ENCODE assay signal across 8 mouse cellular contexts in the genomic region with DNA sequence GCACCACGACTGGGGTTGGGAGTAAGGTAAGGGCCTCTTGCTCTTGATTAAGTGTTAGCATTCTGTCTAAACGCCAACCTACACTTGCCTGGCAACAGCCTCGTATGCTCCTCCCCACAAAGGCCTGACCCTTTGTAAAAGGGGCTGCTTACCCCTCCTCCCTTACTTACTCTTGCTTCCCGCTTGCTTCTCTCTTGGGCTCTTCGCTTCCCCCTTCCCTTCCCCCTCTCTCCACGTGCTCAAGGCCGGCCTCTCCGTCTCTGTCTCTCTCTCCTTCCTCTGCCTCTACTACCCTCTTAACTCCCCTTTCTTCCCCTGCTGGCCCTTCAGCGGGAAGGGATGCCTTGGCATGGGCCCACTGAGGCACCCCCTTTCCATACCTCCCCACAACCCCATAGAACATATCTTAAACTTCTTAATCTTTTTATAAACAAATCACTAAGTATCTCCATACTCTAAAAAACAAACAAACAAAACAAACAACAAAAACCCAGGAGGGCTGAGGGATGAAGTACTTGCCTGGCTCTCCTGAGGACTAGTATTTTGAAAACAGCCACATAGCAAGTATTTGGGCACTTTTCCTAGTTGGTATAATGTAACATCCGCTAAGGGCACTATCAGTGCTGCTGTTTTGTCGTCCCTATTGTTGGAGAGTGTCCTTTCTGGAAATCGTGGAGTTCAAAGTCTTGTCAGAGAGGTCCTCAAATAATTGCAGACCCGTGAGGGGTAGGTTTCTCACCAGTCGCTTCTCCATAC. TPM values are rescaled to one million over a fixed set of nuclear protein-coding genes. Genes with fewer than 3 reads are reported as not detected.
DNase-seq lines count a peak whose midpoint lies in the region; ATAC-seq lines count a peak whose summit lies in the region.

No protein-coding gene starts in this region.

- H3K9ac ChIP-seq in kidney, embryonic 14.5 days (ENCODE audit: low read depth, low read length): peak overlapping the region; percentile 64; the same call in 1 of the 2 replicates
- 0 out of 2 replicates have a peak overlapping the region, but pooled peaks have one; percentile 51 for H3K9ac ChIP-seq in hindbrain, embryonic 15.5 days

- peaks cover 9% of the 10 kb centered on the region for H3K4me1 ChIP-seq in kidney, embryonic 14.5 days (ENCODE audit: control insufficient read depth, insufficient read depth, low read length)
- H3K4me1 ChIP-seq in hindbrain, embryonic 15.5 days (replicated peaks): peaks cover 17% of the 10 kb centered on the region

- H3K9me3 ChIP-seq in kidney, embryonic 14.5 days (ENCODE audit: control insufficient read depth, low read length): no peaks in the 10 kb centered on the region
- H3K9me3 ChIP-seq in hindbrain, embryonic 15.5 days: no peaks in the 10 kb centered on the region

- no peak overlapping the region for H3K27ac ChIP-seq in kidney, embryonic 14.5 days (ENCODE audit: low read depth, low read length)
- no peak overlapping the region for H3K27ac ChIP-seq in hindbrain, embryonic 15.5 days (replicated peaks)

- peak overlapping the region; percentile 98 for H3K4me2 ChIP-seq in kidney, embryonic 14.5 days (replicated peaks; ENCODE audit: low read depth, low read length)
- H3K4me2 ChIP-seq in hindbrain, embryonic 15.5 days: peak overlapping the region; percentile 97

- H3K27me3 ChIP-seq in kidney, embryonic 14.5 days (ENCODE audit: control insufficient read depth, insufficient read depth, low read length): no peaks in the 10 kb centered on the region
- peaks cover 12% of the 10 kb centered on the region; the same call in 1 of the 2 replicates for H3K27me3 ChIP-seq in hindbrain, embryonic 15.5 days

- no peak for DNase-seq in kidney, postnatal 25 days
- peak; percentile 58 for DNase-seq in embryo, embryonic 10.5 days (ENCODE audit: low spot score)
- peak; percentile 54 for DNase-seq in thymus, postnatal 25 days
- no peak for DNase-seq in right cerebral cortex, postnatal 14 days
- DNase-seq in cerebellum, postnatal 14 days: no peak

- 11% methylated on average over 14 of the region's 14 CpGs for WGBS in kidney, embryonic 14.5 days
- 7% methylated on average over 14 of the region's 14 CpGs for WGBS in hindbrain, embryonic 15.5 days

- no peaks in the 10 kb centered on the region for H3K36me3 ChIP-seq in kidney, embryonic 14.5 days (ENCODE audit: control insufficient read depth, insufficient read depth, low read length)
- no peaks in the 10 kb centered on the region for H3K36me3 ChIP-seq in hindbrain, embryonic 15.5 days

- peak overlapping the region; percentile 60 for H3K4me3 ChIP-seq in kidney, embryonic 14.5 days (ENCODE audit: low read length)
- H3K4me3 ChIP-seq in hindbrain, embryonic 15.5 days: peak overlapping the region; percentile 51

- ATAC-seq in kidney, embryonic 14.5 days (ENCODE audit: low FRiP score, low TSS enrichment): 0 out of 2 replicates have a peak, but pooled peaks have one; percentile 29
- ATAC-seq in hindbrain, embryonic 15.5 days (ENCODE audit: low FRiP score, low read depth): no peak
- ATAC-seq in megakaryocyte progenitor cell, adult 5-6 weeks (replicated peaks; ENCODE audit: poor library complexity): peak; percentile 39

RNA-seq across cellular contexts. Expression of gene Tor3a, which starts 1.3 kb away (rescaled TPM):
- polyA plus RNA-seq in kidney, embryonic 14.5 days (2014; fragmentation: Nextera tagmentation; extraction: Ambion mirVana): 15.5 and 21.1 TPM in 2 replicates
- polyA plus RNA-seq in hindbrain, embryonic 15.5 days (2015; fragmentation: Nextera tagmentation; extraction: Ambion mirVana): 3.4 and 4.1 TPM in 2 replicates
- total RNA-seq in megakaryocyte progenitor cell, adult 5-6 weeks (2015): 15.4 and 17.0 TPM in 2 replicates
- 22.6 and 24.6 TPM in 2 replicates for total RNA-seq in megakaryocyte progenitor cell, adult 5-6 weeks (2017)

RNA-seq across cellular contexts. Expression of gene Fam20b, which starts 46.0 kb away (rescaled TPM):
- polyA plus RNA-seq in kidney, embryonic 14.5 days (2014; fragmentation: Nextera tagmentation; extraction: Ambion mirVana): 24.3 and 37.3 TPM in 2 replicates
- 29.2 and 32.7 TPM in 2 replicates for polyA plus RNA-seq in hindbrain, embryonic 15.5 days (2015; fragmentation: Nextera tagmentation; extraction: Ambion mirVana)
- total RNA-seq in megakaryocyte progenitor cell, adult 5-6 weeks (2015): 15.0 and 18.5 TPM in 2 replicates
- 46.0 and 49.1 TPM in 2 replicates for total RNA-seq in megakaryocyte progenitor cell, adult 5-6 weeks (2017)

Comparison
In these comparisons a context has a peak if more than half of its experiments do, and no peak if none do; other contexts are left out.
1. DNase-seq: peak in embryo, embryonic 10.5 days (single experiment) and thymus, postnatal 25 days (single experiment); none in kidney, postnatal 25 days (0 of 2), right cerebral cortex, postnatal 14 days (single experiment) and cerebellum, postnatal 14 days (0 of 2).